Mouse (Mus musculus) olfactory bulb, adult 2 months (tissue): ENCODE measurements around the gene Irx4.

ENCODE experiments used
- CTCF ChIP-seq: fragments of 200-500 bp; IDR thresholded peaks from 2 replicates; pipeline ENCODE4 v1.5.1; 2012; ENCODE audit warnings: low read depth, mild to moderate bottlenecking, low read length, moderate library complexity; ENCODE audit not compliant: insufficient read depth
- POLR2A ChIP-seq: fragments of 200-500 bp; IDR thresholded peaks from 2 replicates; pipeline ENCODE4 v1.6.1; 2012; ENCODE audit warnings: mild to moderate bottlenecking, low read depth, low read length, moderate library complexity; ENCODE audit not compliant: insufficient read depth

GRCm38 (mm10) chr13:73282407-73282806, 22.1 kb downstream of the Irx4 start:
- TF ChIP-seq POLR2A (no peak), CTCF (no peak)
